Mouse (Mus musculus) spleen, adult 2 months (tissue): ENCODE data around the gene Gpat3. TPM values are rescaled to one million over a fixed set of nuclear protein-coding genes. Genes with fewer than 3 reads are reported as not detected.

Experiments used
- DNase-seq, 2 experiments: peaks; one replicate each; pipeline versions ENCODE4 v3.0.0 to v3.0.0-alpha.2; 2012 to 2021; ENCODE audit warnings: low spot score in 2 of 2, low read depth in 1 of 2
- H3K27ac ChIP-seq: fragments of 200-500 bp; 2 replicates; pipeline ENCODE4 v1.5.1; 2012; ENCODE audit warnings: low read length, inconsistent platforms; ENCODE audit not compliant: insufficient read depth
- H3K27me3 ChIP-seq: fragments of 200-500 bp; 2 replicates; pipeline ENCODE4 v1.6.1; 2012; ENCODE audit warnings: mild to moderate bottlenecking, moderate library complexity, low read length, inconsistent platforms; ENCODE audit not compliant: control insufficient read depth, insufficient read depth
- H3K36me3 ChIP-seq: fragments of 200-500 bp; 2 replicates; pipeline ENCODE4 v1.6.1; 2012; ENCODE audit warnings: mild to moderate bottlenecking, low read length, inconsistent platforms; ENCODE audit not compliant: control insufficient read depth, insufficient read depth
- H3K4me1 ChIP-seq: fragments of 200-500 bp; 2 replicates; pipeline ENCODE4 v1.6.1; 2011; ENCODE audit warnings: inconsistent platforms; ENCODE audit not compliant: control insufficient read depth, insufficient read depth, insufficient read length
- H3K4me3 ChIP-seq: fragments of 200-500 bp; 2 replicates; pipeline ENCODE4 v1.5.1; 2011; ENCODE audit warnings: mild to moderate bottlenecking, inconsistent platforms; ENCODE audit not compliant: insufficient read depth, insufficient read length; ENCODE audit errors: extremely low read depth
- CTCF ChIP-seq: fragments of 200-500 bp; IDR thresholded peaks from 2 replicates; pipeline ENCODE4 v1.5.1; 2011; ENCODE audit warnings: mild to moderate bottlenecking, inconsistent platforms; ENCODE audit not compliant: insufficient read depth, insufficient read length, insufficient replicate concordance; ENCODE audit errors: extremely low read depth
- POLR2A ChIP-seq: fragments of 200-500 bp; IDR thresholded peaks from 2 replicates; pipeline ENCODE4 v1.6.1; 2011; ENCODE audit warnings: low read depth, low read length, inconsistent platforms
- WGBS: fragments of 180-500 bp; shearing (Covaris S2); methylation state at CpG from one replicate; pipeline ENCODE4 v1.1.7; 2018; 5-methylcytosine and 5-hydroxymethylcytosine counted together
- polyA plus RNA-seq: library from polyadenylated mRNA; depleted of rRNA; stranded (reverse); fragments of >200 nt; gene quantifications from 2 replicates; pipeline ENCODE4 v1.2.3, GENCODE M21; 2012

Gpat3 gene
- polyA plus RNA-seq, 1 experiment = 1.1 TPM

- no peak for TF ChIP-seq CTCF
- no peak for TF ChIP-seq POLR2A
- DNase-seq = no peak
- WGBS = 68% methylated on average over 3 of the region's 3 CpGs
- no peaks in the 10 kb centered on the region for H3K36me3 ChIP-seq
- no peak overlapping the region for H3K27ac ChIP-seq
- no peaks in the 10 kb centered on the region for H3K27me3 ChIP-seq
- no peak overlapping the region for H3K4me3 ChIP-seq
- 0 out of 2 replicates have a peak, but pooled peaks cover 4% of the 10 kb centered on the region for H3K4me1 ChIP-seq
These were observed 1.0 kb upstream of the Gpat3 start for GRCm38 (mm10) chr5:100844485-100844884.

GRCm38 (mm10) chr5:100845848-100846598 is 510 bp downstream of the Gpat3 start:
- TF ChIP-seq CTCF (no peak), POLR2A (no peak)
- Histone ChIP-seq H3K27ac (peak overlapping the region; percentile 21; the same call in 1 of the 2 replicates), H3K4me1 (0 out of 2 replicates have a peak, but pooled peaks cover 4% of the 10 kb centered on the region), H3K36me3 (no peaks in the 10 kb centered on the region), H3K4me3 (peak overlapping the region; percentile 68), H3K27me3 (no peaks in the 10 kb centered on the region)
- under 1% methylated on average over 52 of the region's 52 CpGs for WGBS
- peak in 1 of 2 experiments; percentile 68 for DNase-seq

GRCm38 (mm10) chr5:100846599-100846920 is 1.0 kb downstream of the Gpat3 start:
- TF ChIP-seq POLR2A (no peak), CTCF (no peak)
- H3K27ac ChIP-seq = peak overlapping the region; percentile 21; the same call in 1 of the 2 replicates
- WGBS = 1% methylated on average over 22 of the region's 22 CpGs
- DNase-seq = no peak
- peak overlapping the region; percentile 68 for H3K4me3 ChIP-seq
- no peaks in the 10 kb centered on the region for H3K36me3 ChIP-seq
- H3K4me1 ChIP-seq = 0 out of 2 replicates have a peak, but pooled peaks cover 4% of the 10 kb centered on the region
- no peaks in the 10 kb centered on the region for H3K27me3 ChIP-seq

GRCm38 (mm10) chr5:100847143-100847542 is 1.6 kb downstream of the Gpat3 start:
- DNase-seq = no peak
- Histone ChIP-seq H3K4me3 (peak overlapping the region; percentile 68; the same call in 1 of the 2 replicates), H3K36me3 (no peaks in the 10 kb centered on the region), H3K27ac (no peak overlapping the region), H3K4me1 (0 out of 2 replicates have a peak, but pooled peaks cover 4% of the 10 kb centered on the region), H3K27me3 (no peaks in the 10 kb centered on the region)
- 3% methylated on average over 2 of the region's 2 CpGs for WGBS
- TF ChIP-seq POLR2A (no peak), CTCF (no peak)

GRCm38 (mm10) chr5:100853963-100854362 is 8.4 kb downstream of the Gpat3 start:
- Histone ChIP-seq H3K4me1 (peaks cover 10% of the 10 kb centered on the region), H3K4me3 (no peak overlapping the region), H3K27me3 (no peaks in the 10 kb centered on the region), H3K27ac (no peak overlapping the region), H3K36me3 (no peaks in the 10 kb centered on the region)
- WGBS = 81% methylated on average over 4 of the region's 4 CpGs
- no peak for DNase-seq
- TF ChIP-seq CTCF = no peak
- no peak for TF ChIP-seq POLR2A

GRCm38 (mm10) chr5:100856552-100856951 is 11.0 kb downstream of the Gpat3 start:
- H3K36me3 ChIP-seq = no peaks in the 10 kb centered on the region
- no peak overlapping the region for H3K4me3 ChIP-seq
- H3K27ac ChIP-seq = peak overlapping the region; percentile 61
- no peaks in the 10 kb centered on the region for H3K27me3 ChIP-seq
- WGBS = 22% methylated on average over 3 of the region's 3 CpGs
- peaks cover 10% of the 10 kb centered on the region for H3K4me1 ChIP-seq
- DNase-seq = peak; percentile 67 to 68
- no peak for TF ChIP-seq POLR2A
- TF ChIP-seq CTCF = no peak
